Mouse (Mus musculus) thymus, adult 2 months (tissue): ENCODE measurements around the gene Chit1. TPM values are rescaled to one million over a fixed set of nuclear protein-coding genes. Genes with fewer than 3 reads are reported as not detected.

Experiments used
- DNase-seq: peaks from one replicate; pipeline ENCODE4 v3.0.0; 2021
- H3K27ac ChIP-seq: fragments of 200-500 bp; 2 replicates; pipeline ENCODE4 v1.5.1; 2012; ENCODE audit warnings: low read length, control low read depth; ENCODE audit not compliant: control insufficient read depth, insufficient read depth
- H3K27me3 ChIP-seq: fragments of 200-500 bp; 2 replicates; pipeline ENCODE4 v1.6.1; 2012; ENCODE audit warnings: mild to moderate bottlenecking, low read length, moderate library complexity, mixed read lengths; ENCODE audit not compliant: control insufficient read depth, insufficient read depth
- H3K36me3 ChIP-seq: fragments of 200-500 bp; 2 replicates; pipeline ENCODE4 v1.6.1; 2012; ENCODE audit warnings: mild to moderate bottlenecking, low read length, moderate library complexity; ENCODE audit not compliant: control insufficient read depth, insufficient read depth
- H3K4me1 ChIP-seq: fragments of 200-500 bp; replicated peaks from 2 replicates; pipeline ENCODE4 v1.6.1; 2012; ENCODE audit warnings: low read length; ENCODE audit not compliant: control insufficient read depth, insufficient read depth
- H3K4me3 ChIP-seq: fragments of 200-500 bp; 2 replicates; pipeline ENCODE4 v1.5.1; 2012; ENCODE audit warnings: mild to moderate bottlenecking, low read length, control low read depth, moderate library complexity; ENCODE audit not compliant: control insufficient read depth, insufficient read depth
- CTCF ChIP-seq: fragments of 200-500 bp; IDR thresholded peaks from 2 replicates; pipeline ENCODE4 v1.5.1; 2012; ENCODE audit warnings: mild to moderate bottlenecking, control low read depth, low read length, moderate library complexity, borderline replicate concordance; ENCODE audit not compliant: control insufficient read depth, poor library complexity, insufficient read depth; ENCODE audit errors: extremely low read depth
- POLR2A ChIP-seq: fragments of 200-500 bp; IDR thresholded peaks from 2 replicates; pipeline ENCODE4 v1.6.1; 2012; ENCODE audit warnings: mild to moderate bottlenecking, low read length, control low read depth, moderate library complexity; ENCODE audit not compliant: control insufficient read depth, poor library complexity, insufficient read depth; ENCODE audit errors: extremely low read depth
- WGBS: fragments of 180-500 bp; shearing (Covaris S2); methylation state at CpG from one replicate; pipeline ENCODE4 v1.1.7; 2018; 5-methylcytosine and 5-hydroxymethylcytosine counted together
- polyA plus RNA-seq: library from polyadenylated mRNA; depleted of rRNA; stranded (reverse); fragments of >200 nt; gene quantifications from 2 replicates; pipeline ENCODE4 v1.2.3, GENCODE M21; 2012

Gene Chit1
- polyA plus RNA-seq, 1 experiment: 0.78 TPM

- no peaks in the 10 kb centered on the region for H3K27me3 ChIP-seq
- H3K36me3 ChIP-seq: no peaks in the 10 kb centered on the region
- 93% methylated on average over 8 of the region's 8 CpGs for WGBS
- no peaks in the 10 kb centered on the region for H3K4me1 ChIP-seq
- no peak for TF ChIP-seq CTCF
- no peak for TF ChIP-seq POLR2A
- H3K4me3 ChIP-seq: no peak overlapping the region
- DNase-seq: no peak
- no peak overlapping the region for H3K27ac ChIP-seq
Observed at GRCm38 (mm10) chr1:134146066-134146465, 35.0 kb downstream of the Chit1 start.

GRCm38 (mm10) chr1:134150076-134150475 lies 39.0 kb downstream of the Chit1 start:
- TF ChIP-seq POLR2A (no peak), CTCF (no peak)
- no peaks in the 10 kb centered on the region for H3K36me3 ChIP-seq
- no peak for DNase-seq
- H3K27me3 ChIP-seq: no peaks in the 10 kb centered on the region
- no peak overlapping the region for H3K4me3 ChIP-seq
- no peaks in the 10 kb centered on the region for H3K4me1 ChIP-seq
- no peak overlapping the region for H3K27ac ChIP-seq
- 84% methylated on average over 8 of the region's 8 CpGs for WGBS

- no peak overlapping the region for H3K4me3 ChIP-seq
- H3K36me3 ChIP-seq: no peaks in the 10 kb centered on the region
- no peak overlapping the region for H3K27ac ChIP-seq
- H3K27me3 ChIP-seq: no peaks in the 10 kb centered on the region
- no peak for DNase-seq
- no peaks in the 10 kb centered on the region for H3K4me1 ChIP-seq
- 87% methylated on average over 9 of the region's 9 CpGs for WGBS
- TF ChIP-seq POLR2A (no peak), CTCF (no peak)
Observed at GRCm38 (mm10) chr1:134150745-134151144, 39.7 kb downstream of the Chit1 start.

- whole genome bisulfite sequencing: 35% methylated on average over 13 of the region's 13 CpGs
- H3K27ac ChIP-seq: no peak overlapping the region
- no peaks in the 10 kb centered on the region for H3K4me1 ChIP-seq
- DNase-seq: peak; percentile 66
- no peaks in the 10 kb centered on the region for H3K27me3 ChIP-seq
- peak; percentile 23; the same call in 1 of the 2 replicates for TF ChIP-seq CTCF
- TF ChIP-seq POLR2A: no peak
- H3K36me3 ChIP-seq: no peaks in the 10 kb centered on the region
- no peak overlapping the region for H3K4me3 ChIP-seq
Observed at GRCm38 (mm10) chr1:134151655-134152412, 40.8 kb downstream of the Chit1 start.

- TF ChIP-seq CTCF: no peak
- TF ChIP-seq POLR2A: no peak
- WGBS: 90% methylated on average over 21 of the region's 21 CpGs
- Histone ChIP-seq H3K4me3 (no peak overlapping the region), H3K27ac (no peak overlapping the region), H3K4me1 (no peaks in the 10 kb centered on the region), H3K27me3 (no peaks in the 10 kb centered on the region), H3K36me3 (no peaks in the 10 kb centered on the region)
- DNase-seq: no peak
Observed at GRCm38 (mm10) chr1:134152626-134153590, 41.9 kb downstream of the Chit1 start.

- DNase-seq: no peak
- Histone ChIP-seq H3K36me3 (no peaks in the 10 kb centered on the region), H3K4me3 (no peak overlapping the region), H3K27me3 (no peaks in the 10 kb centered on the region), H3K27ac (no peak overlapping the region), H3K4me1 (no peaks in the 10 kb centered on the region)
- TF ChIP-seq POLR2A (no peak), CTCF (no peak)
- 99% methylated on average over 3 of the region's 3 CpGs for WGBS
Observed at GRCm38 (mm10) chr1:134154121-134154520, 43.1 kb downstream of the Chit1 start.
